Mouse (Mus musculus) liver, postnatal 0 days (tissue): ENCODE data around the gene Rpl21. TPM values are rescaled to one million over a fixed set of nuclear protein-coding genes. Genes with fewer than 3 reads are reported as not detected.

Source experiments
- ATAC-seq: fragments of 200-750 bp; cut with Nextera tagmentation; 2 replicates; pipeline ENCODE4 v1.8.0; 2017; ENCODE audit warnings: mild to moderate bottlenecking, moderate library complexity
- DNase-seq: peaks from one replicate; pipeline ENCODE4 v3.0.0-alpha.2; 2016
- H3K27ac ChIP-seq: fragments of 300-500 bp; sonication (generic); 2 replicates; pipeline ENCODE4 v1.5.1; 2014; ENCODE audit warnings: antibody characterized with exemption, moderate library complexity, mild to moderate bottlenecking, low read depth
- H3K27me3 ChIP-seq: fragments of 300-500 bp; sonication (generic); 2 replicates; pipeline ENCODE4 v1.6.1; 2014; ENCODE audit warnings: low read length, control low read depth, mixed read lengths; ENCODE audit not compliant: insufficient read depth
- H3K36me3 ChIP-seq: fragments of 300-500 bp; sonication (generic); replicated peaks from 2 replicates; pipeline ENCODE4 v1.6.1; 2014; ENCODE audit warnings: mild to moderate bottlenecking, control low read depth, low read length, moderate library complexity, mixed read lengths; ENCODE audit not compliant: insufficient read depth
- H3K4me1 ChIP-seq: fragments of 300-500 bp; sonication (generic); 2 replicates; pipeline ENCODE4 v1.6.1; 2014; ENCODE audit warnings: antibody characterized with exemption, mild to moderate bottlenecking, control low read depth; ENCODE audit not compliant: insufficient read depth
- H3K4me2 ChIP-seq: fragments of 300-500 bp; sonication (generic); 2 replicates; pipeline ENCODE4 v1.6.1; 2014; ENCODE audit warnings: low read depth, mild to moderate bottlenecking, low read length, moderate library complexity, mixed read lengths
- H3K4me3 ChIP-seq: fragments of 300-500 bp; sonication (generic); 2 replicates; pipeline ENCODE4 v1.5.1; 2014; ENCODE audit warnings: low read depth, low read length
- H3K9ac ChIP-seq: fragments of 300-500 bp; sonication (generic); replicated peaks from 2 replicates; pipeline ENCODE4 v1.6.1; 2014; ENCODE audit warnings: mild to moderate bottlenecking, moderate library complexity
- H3K9me3 ChIP-seq: fragments of 300-500 bp; sonication (generic); 2 replicates; pipeline ENCODE4 v1.6.1; 2016; ENCODE audit warnings: mild to moderate bottlenecking, control low read depth, low read length, mixed read lengths
- CTCF ChIP-seq: sonication (generic); IDR thresholded peaks from 2 replicates; pipeline ENCODE4 v1.5.1; 2016; ENCODE audit warnings: antibody characterized with exemption, low read depth
- EP300 ChIP-seq: IDR thresholded peaks from 2 replicates; pipeline ENCODE4 v1.6.1; 2016; ENCODE audit warnings: antibody characterized with exemption, low read depth, mild to moderate bottlenecking
- WGBS: fragments of 180-500 bp; shearing (Covaris S2); extraction: QIAGEN DNeasy Blood & Tissue Kit; methylation state at CpG from one replicate; pipeline ENCODE4 v1.1.7; 2014; ENCODE audit not compliant: insufficient replicate concordance; 5-methylcytosine and 5-hydroxymethylcytosine counted together
- polyA plus RNA-seq: library from polyadenylated mRNA; unstranded; fragments of >200 nt; fragmentation: Nextera tagmentation; extraction: Ambion mirVana; gene quantifications from 2 replicates; pipeline ENCODE4 v1.2.1, GENCODE M21; 2015

Gene Rpl21
- polyA plus RNA-seq, 1 experiment from 2014 or later = 281 TPM

GRCm38 (mm10) chr5:146818906-146819623 lies 13.6 kb upstream of the Rpl21 start:
- TF ChIP-seq CTCF (no peak), EP300 (no peak)
- DNase-seq (no peak), ATAC-seq (peak; percentile 31; the same call in 1 of the 2 replicates)
- Histone ChIP-seq H3K36me3 (no peaks in the 10 kb centered on the region), H3K27me3 (no peaks in the 10 kb centered on the region), H3K4me3 (no peak overlapping the region), H3K9ac (no peak overlapping the region), H3K27ac (peak overlapping the region; percentile 6; the same call in 1 of the 2 replicates), H3K9me3 (no peaks in the 10 kb centered on the region), H3K4me1 (no peaks in the 10 kb centered on the region), H3K4me2 (no peak overlapping the region)
- 70% methylated on average over 8 of the region's 8 CpGs for WGBS

GRCm38 (mm10) chr5:146823005-146823404 lies 9.7 kb upstream of the Rpl21 start:
- H3K27ac ChIP-seq = no peak overlapping the region
- H3K36me3 ChIP-seq = no peaks in the 10 kb centered on the region
- H3K9me3 ChIP-seq = no peaks in the 10 kb centered on the region
- H3K9ac ChIP-seq = no peak overlapping the region
- ATAC-seq (no peak), DNase-seq (no peak)
- no peak overlapping the region for H3K4me2 ChIP-seq
- H3K4me3 ChIP-seq = no peak overlapping the region
- no peaks in the 10 kb centered on the region for H3K27me3 ChIP-seq
- H3K4me1 ChIP-seq = 0 out of 2 replicates have a peak, but pooled peaks cover 6% of the 10 kb centered on the region
- 81% methylated on average over 5 of the region's 5 CpGs for WGBS
- TF ChIP-seq EP300 (no peak), CTCF (no peak)

GRCm38 (mm10) chr5:146829528-146829927 lies 3.2 kb upstream of the Rpl21 start:
- Histone ChIP-seq H3K9me3 (no peaks in the 10 kb centered on the region), H3K36me3 (peaks cover 5% of the 10 kb centered on the region), H3K9ac (no peak overlapping the region; the same call in 1 of the 2 replicates), H3K4me2 (peak overlapping the region; percentile 64), H3K4me3 (peak overlapping the region; percentile 28), H3K4me1 (peaks cover 19% of the 10 kb centered on the region), H3K27ac (peak overlapping the region; percentile 58; the same call in 1 of the 2 replicates), H3K27me3 (no peaks in the 10 kb centered on the region)
- TF ChIP-seq EP300 (no peak), CTCF (no peak)
- ATAC-seq (0 out of 2 replicates have a peak, but pooled peaks have one; percentile 9), DNase-seq (peak; percentile 33)
- 17% methylated on average over 8 of the region's 8 CpGs for WGBS

- peak overlapping the region; percentile 91 for H3K9ac ChIP-seq
- H3K4me3 ChIP-seq = peak overlapping the region; percentile 89
- TF ChIP-seq CTCF = no peak
- 48% methylated on average over 7 of the region's 7 CpGs for WGBS
- no peak for DNase-seq
- peak overlapping the region; percentile 81 for H3K4me2 ChIP-seq
- no peaks in the 10 kb centered on the region for H3K9me3 ChIP-seq
- H3K36me3 ChIP-seq = peaks cover 33% of the 10 kb centered on the region
- H3K4me1 ChIP-seq = peaks cover 20% of the 10 kb centered on the region
- H3K27me3 ChIP-seq = no peaks in the 10 kb centered on the region
- ATAC-seq = peak; percentile 4
- H3K27ac ChIP-seq = peak overlapping the region; percentile 88
Observed at GRCm38 (mm10) chr5:146832435-146832768, 288 bp upstream of the Rpl21 start.

- peak overlapping the region; percentile 91 for H3K9ac ChIP-seq
- H3K4me3 ChIP-seq = peak overlapping the region; percentile 89
- peak overlapping the region; percentile 81 for H3K4me2 ChIP-seq
- H3K4me1 ChIP-seq = peaks cover 20% of the 10 kb centered on the region
- H3K36me3 ChIP-seq = peaks cover 46% of the 10 kb centered on the region
- no peak for TF ChIP-seq EP300
- TF ChIP-seq CTCF = no peak
- WGBS = 10% methylated on average over 8 of the region's 8 CpGs
- no peaks in the 10 kb centered on the region for H3K9me3 ChIP-seq
- no peak for DNase-seq
- H3K27ac ChIP-seq = peak overlapping the region; percentile 88
- H3K27me3 ChIP-seq = no peaks in the 10 kb centered on the region
- ATAC-seq = no peak
Observed at GRCm38 (mm10) chr5:146833673-146834201, 1.0 kb downstream of the Rpl21 start.

- Histone ChIP-seq H3K27me3 (no peaks in the 10 kb centered on the region), H3K9me3 (no peaks in the 10 kb centered on the region), H3K4me1 (peaks cover 20% of the 10 kb centered on the region), H3K4me2 (peak overlapping the region; percentile 81), H3K27ac (peak overlapping the region; percentile 18; the same call in 1 of the 2 replicates), H3K9ac (no peak overlapping the region), H3K4me3 (no peak overlapping the region), H3K36me3 (peaks cover 46% of the 10 kb centered on the region)
- TF ChIP-seq EP300 (no peak), CTCF (no peak)
- ATAC-seq (no peak), DNase-seq (no peak)
- 51% methylated on average over 8 of the region's 8 CpGs for WGBS
Observed at GRCm38 (mm10) chr5:146834959-146835358, 2.3 kb downstream of the Rpl21 start.
